Comparison of ENCODE assay signal across 8 mouse cellular contexts in the genomic region with DNA sequence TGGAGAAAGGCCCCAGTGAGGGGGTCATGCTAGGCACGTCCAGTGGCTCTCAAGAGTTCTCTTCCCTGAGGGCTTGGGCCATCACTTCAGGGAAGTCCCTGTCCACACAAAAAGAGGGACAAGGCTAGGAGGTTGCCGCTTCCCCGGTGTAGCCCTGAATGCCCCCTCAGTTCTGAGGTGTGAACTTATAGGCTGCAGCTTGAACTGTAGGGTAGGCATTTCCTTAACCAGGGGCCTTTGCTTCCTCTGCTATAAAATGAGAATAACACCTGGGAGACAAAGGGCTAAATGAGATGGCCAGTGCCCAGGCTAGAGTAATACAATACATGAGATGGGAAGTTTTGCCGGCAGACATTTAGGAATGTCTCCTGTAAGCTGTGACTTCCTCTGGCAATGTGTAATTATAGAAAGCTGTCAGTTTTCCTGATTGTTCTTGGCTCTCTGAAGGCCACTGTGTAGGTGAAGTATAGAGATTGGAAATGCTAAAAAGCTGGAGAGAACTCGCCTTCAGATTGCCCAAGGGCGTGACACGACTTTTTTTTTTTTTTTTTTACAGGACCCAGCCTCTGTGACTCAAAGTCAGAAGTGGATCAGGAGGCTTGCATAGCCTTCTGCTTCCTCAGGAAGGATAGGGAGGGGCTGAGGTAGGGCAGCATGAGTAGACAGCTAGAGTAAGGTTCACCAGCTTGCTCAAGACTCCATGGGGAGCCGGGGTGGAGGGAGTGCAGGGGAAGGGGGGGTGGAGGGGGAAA. TPM values are rescaled to one million over a fixed set of nuclear protein-coding genes. Genes with fewer than 3 reads are reported as not detected.
DNase-seq lines count a peak whose midpoint lies in the region; ATAC-seq and TF ChIP-seq lines count a peak whose summit lies in the region.

No protein-coding gene starts in this region.

- H3K4me1 ChIP-seq in thymus, adult 2 months (replicated peaks; ENCODE audit: control insufficient read depth, insufficient read depth, low read length): no peaks in the 10 kb centered on the region
- no peaks in the 10 kb centered on the region for H3K4me1 ChIP-seq in liver, embryonic 13.5 days (replicated peaks)
- no peaks in the 10 kb centered on the region for H3K4me1 ChIP-seq in stomach, postnatal 0 days (replicated peaks; ENCODE audit: control insufficient read depth, insufficient read depth)

- TF ChIP-seq CTCF in thymus, adult 2 months (IDR thresholded peaks at IDR 0.05; ENCODE audit: borderline replicate concordance, control insufficient read depth, extremely low read depth, insufficient read depth, low read length, poor library complexity): no peak
- TF ChIP-seq CTCF in stomach, postnatal 0 days (IDR thresholded peaks at IDR 0.05; ENCODE audit: low read depth): no peak

- H3K9me3 ChIP-seq in liver, embryonic 13.5 days (replicated peaks): no peaks in the 10 kb centered on the region
- H3K9me3 ChIP-seq in stomach, postnatal 0 days (ENCODE audit: control insufficient read depth, low read length): no peaks in the 10 kb centered on the region

- H3K27ac ChIP-seq in thymus, adult 2 months (ENCODE audit: control insufficient read depth, insufficient read depth, low read length): no peak overlapping the region
- no peak overlapping the region; the same call in 1 of the 2 replicates for H3K27ac ChIP-seq in liver, embryonic 13.5 days
- H3K27ac ChIP-seq in stomach, postnatal 0 days (replicated peaks): peak overlapping the region; percentile 77

- peak; percentile 10 for DNase-seq in thymus, postnatal 4 days
- DNase-seq in thymus, adult 2 months: no peak
- peak; percentile 20 to 39 for DNase-seq in heart, postnatal 10 days
- no peak for DNase-seq in liver, embryonic 13.5 days
- DNase-seq in stomach, postnatal 0 days (ENCODE audit: low spot score): peak; percentile 70
- no peak for DNase-seq in cerebellum, postnatal 10 days
- no peak for DNase-seq in embryo, embryonic 10 days (ENCODE audit: low spot score)
- DNase-seq in layer of hippocampus, adult 9-10 months (ENCODE audit: low spot score): no peak

- 56% methylated on average over 8 of the region's 8 CpGs for whole genome bisulfite sequencing in thymus, adult 2 months
- 41% methylated on average over 8 of the region's 8 CpGs for WGBS in liver, embryonic 13.5 days (ENCODE audit: insufficient replicate concordance)
- 57% methylated on average over 8 of the region's 8 CpGs for WGBS in stomach, postnatal 0 days

- H3K36me3 ChIP-seq in thymus, adult 2 months (ENCODE audit: control insufficient read depth, insufficient read depth, low read length): no peaks in the 10 kb centered on the region
- no peaks in the 10 kb centered on the region for H3K36me3 ChIP-seq in liver, embryonic 13.5 days
- no peaks in the 10 kb centered on the region for H3K36me3 ChIP-seq in stomach, postnatal 0 days (ENCODE audit: control insufficient read depth, insufficient read depth, low read length)

- no peak for TF ChIP-seq POLR2A in thymus, adult 2 months (IDR thresholded peaks at IDR 0.05; ENCODE audit: control insufficient read depth, extremely low read depth, insufficient read depth, low read length, poor library complexity)

- H3K4me3 ChIP-seq in thymus, adult 2 months (ENCODE audit: control insufficient read depth, insufficient read depth, low read length): no peak overlapping the region
- no peak overlapping the region for H3K4me3 ChIP-seq in liver, embryonic 13.5 days (replicated peaks)
- no peak overlapping the region for H3K4me3 ChIP-seq in stomach, postnatal 0 days (ENCODE audit: low read depth, low read length)

- H3K4me2 ChIP-seq in liver, embryonic 13.5 days: no peak overlapping the region
- no peak overlapping the region for H3K4me2 ChIP-seq in stomach, postnatal 0 days (replicated peaks; ENCODE audit: low read depth)

- H3K27me3 ChIP-seq in thymus, adult 2 months (ENCODE audit: control insufficient read depth, insufficient read depth, low read length): no peaks in the 10 kb centered on the region
- H3K27me3 ChIP-seq in liver, embryonic 13.5 days: peaks cover 2% of the 10 kb centered on the region
- H3K27me3 ChIP-seq in stomach, postnatal 0 days (ENCODE audit: control insufficient read depth, insufficient read depth, low read length): no peaks in the 10 kb centered on the region

- ATAC-seq in liver, embryonic 13.5 days (ENCODE audit: low read depth): peak; percentile 62
- ATAC-seq in stomach, postnatal 0 days (ENCODE audit: low FRiP score, low TSS enrichment): peak; percentile 94

- H3K9ac ChIP-seq in liver, embryonic 13.5 days: no peak overlapping the region
- H3K9ac ChIP-seq in stomach, postnatal 0 days (ENCODE audit: low read length): no peak overlapping the region

- TF ChIP-seq EP300 in stomach, postnatal 0 days (optimal IDR thresholded peaks at IDR 0.05): no peak

- intact Hi-C loops in heart, postnatal 10 days (cut with DNase I): no loop called here

RNA-seq across cellular contexts. Expression of a gene that starts 6.9 kb away (rescaled TPM):
- polyA plus RNA-seq in thymus, adult 2 months (2012; rRNA removed): 1.7 and 2.0 TPM in 2 replicates
- total RNA-seq in heart, postnatal 10 days (2021): 1 to 10 TPM; 3.0 TPM
- polyA plus RNA-seq in liver, embryonic 13.5 days (2015; fragmentation: Nextera tagmentation; extraction: Ambion mirVana): 0.46 and 0.56 TPM in 2 replicates
- 2.7 and 3.4 TPM in 2 replicates for polyA plus RNA-seq in stomach, postnatal 0 days (2015; fragmentation: Nextera tagmentation; extraction: Ambion mirVana)

RNA-seq across cellular contexts. Expression of a gene that starts 41.1 kb away (rescaled TPM):
- 13.5 and 15.9 TPM in 2 replicates for polyA plus RNA-seq in thymus, adult 2 months (2012; rRNA removed)
- under 1 TPM; 0.27 to 0.43 TPM for total RNA-seq in heart, postnatal 10 days (2021)
- polyA plus RNA-seq in liver, embryonic 13.5 days (2015; fragmentation: Nextera tagmentation; extraction: Ambion mirVana): 3.0 and 3.7 TPM in 2 replicates
- 16.7 and 17.2 TPM in 2 replicates for polyA plus RNA-seq in stomach, postnatal 0 days (2015; fragmentation: Nextera tagmentation; extraction: Ambion mirVana)

Comparison
In these comparisons a context has a peak if more than half of its experiments do, and no peak if none do; other contexts are left out.
1. DNase-seq: peak in thymus, postnatal 4 days (single experiment), heart, postnatal 10 days (2 of 2) and stomach, postnatal 0 days (single experiment); none in thymus, adult 2 months (single experiment), liver, embryonic 13.5 days (single experiment), cerebellum, postnatal 10 days (0 of 2), embryo, embryonic 10 days (single experiment) and layer of hippocampus, adult 9-10 months (single experiment).